ENCODE assay signal across 10 mouse cellular contexts in the genomic region with DNA sequence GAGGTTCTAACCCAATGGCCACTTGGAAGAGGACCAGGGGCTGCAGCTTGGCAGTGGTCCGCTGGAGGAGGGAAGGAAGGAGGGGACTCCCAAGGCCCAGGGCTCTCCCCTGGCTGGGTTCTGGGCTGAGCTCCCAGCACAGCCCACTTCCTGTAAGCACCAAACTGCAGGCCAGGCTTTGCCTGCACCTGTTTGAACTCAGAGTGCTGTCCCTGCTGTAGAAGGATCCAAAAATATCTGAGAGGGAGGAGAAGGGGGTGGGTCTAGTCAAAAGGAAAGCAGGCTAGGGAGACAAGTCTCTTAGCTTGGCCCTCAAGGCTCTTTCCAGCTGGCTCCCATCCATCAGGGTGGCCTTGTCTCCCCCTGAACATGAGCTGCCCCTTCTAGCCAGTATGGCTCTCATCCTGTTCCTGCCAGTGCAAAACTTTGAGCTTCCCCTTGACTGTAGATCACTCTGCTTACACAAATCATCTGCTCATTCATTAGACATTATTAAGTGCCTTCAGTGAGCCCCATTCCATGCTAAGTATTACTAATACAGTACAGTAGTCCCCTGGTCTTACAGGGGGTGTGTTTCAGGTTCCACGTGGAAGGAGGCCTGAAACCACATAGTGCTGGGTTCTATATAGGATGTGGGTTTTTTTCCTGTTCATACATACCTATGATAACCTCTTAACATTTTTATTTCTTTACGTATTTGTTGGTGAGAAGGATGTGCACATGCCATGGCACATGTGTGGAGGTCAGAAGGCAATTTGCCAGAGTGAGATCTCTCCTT. TPM values are rescaled to one million over a fixed set of nuclear protein-coding genes. Genes with fewer than 3 reads are reported as not detected.
A peak's percentile ranks its signal among the peaks of the same experiment; 100 is the strongest.
DNase-seq lines count a peak whose midpoint lies in the region; ATAC-seq and TF ChIP-seq lines count a peak whose summit lies in the region.
"Had no signal": no experiment of that assay in that cellular context is flagged by ENCODE, and none has a peak within 500 bp of the region (broad histone marks: within the 10 kb centered on the region; RNA-seq: fewer than 3 reads in every experiment).

No protein-coding gene starts in this region.

- no peaks in the 10 kb centered on the region for H3K27me3 ChIP-seq in hindbrain, embryonic 15.5 days
- no peaks in the 10 kb centered on the region for H3K27me3 ChIP-seq in hindbrain, embryonic 13.5 days
- H3K27me3 ChIP-seq in heart, embryonic 10.5 days (ENCODE audit: insufficient read depth, poor library complexity, severe bottlenecking), result no peaks in the 10 kb centered on the region
- H3K27me3 ChIP-seq in myocyte (ENCODE audit: control insufficient read depth, insufficient read depth, insufficient read length), result no peaks in the 10 kb centered on the region
- H3K27me3 ChIP-seq in forebrain, embryonic 12.5 days, result no peaks in the 10 kb centered on the region

- H3ac ChIP-seq in myocyte (ENCODE audit: control insufficient read depth, insufficient read length), result no peak overlapping the region

- H3K36me3 ChIP-seq in hindbrain, embryonic 15.5 days, result no peaks in the 10 kb centered on the region
- no peaks in the 10 kb centered on the region for H3K36me3 ChIP-seq in hindbrain, embryonic 13.5 days
- peaks cover 11% of the 10 kb centered on the region; the same call in 1 of the 2 replicates for H3K36me3 ChIP-seq in heart, embryonic 10.5 days
- peaks cover under 1% of the 10 kb centered on the region for H3K36me3 ChIP-seq in myocyte (ENCODE audit: control insufficient read depth, insufficient read depth)
- no peaks in the 10 kb centered on the region for H3K36me3 ChIP-seq in forebrain, embryonic 12.5 days (replicated peaks)
- H3K36me3 ChIP-seq: G1E had no signal

- H3K79me2 ChIP-seq in myocyte (ENCODE audit: control insufficient read depth, insufficient read depth), result peaks cover 77% of the 10 kb centered on the region

- H3K4me3 ChIP-seq in hindbrain, embryonic 15.5 days, result no peak overlapping the region
- no peak overlapping the region for H3K4me3 ChIP-seq in hindbrain, embryonic 13.5 days
- H3K4me3 ChIP-seq in heart, embryonic 10.5 days, result no peak overlapping the region
- H3K4me3 ChIP-seq in myocyte, result no peak overlapping the region
- H3K4me3 ChIP-seq in forebrain, embryonic 12.5 days (replicated peaks), result no peak overlapping the region
- H3K4me3 ChIP-seq: erythroblast, embryonic 14.5 days had no signal

- H3K27ac ChIP-seq in hindbrain, embryonic 15.5 days (replicated peaks), result no peak overlapping the region
- no peak overlapping the region for H3K27ac ChIP-seq in hindbrain, embryonic 13.5 days
- peak overlapping the region; percentile 90 for H3K27ac ChIP-seq in heart, embryonic 10.5 days
- H3K27ac ChIP-seq in forebrain, embryonic 12.5 days, result no peak overlapping the region

- TF ChIP-seq POLR2A in myocyte (IDR thresholded peaks at IDR 0.05; ENCODE audit: insufficient read length, low read depth), result no peak

- peak; percentile 80 for DNase-seq in adrenal gland, postnatal 14 days
- no peak for DNase-seq in heart, embryonic 10.5 days (ENCODE audit: low spot score)
- peak; percentile 63 for DNase-seq in kidney, postnatal 10 days
- peak; percentile 42 for DNase-seq in thymus, postnatal 4 days

- no peak overlapping the region for H3K4me2 ChIP-seq in hindbrain, embryonic 15.5 days
- H3K4me2 ChIP-seq in hindbrain, embryonic 13.5 days, result no peak overlapping the region
- peak overlapping the region; percentile 48 for H3K4me2 ChIP-seq in myocyte (ENCODE audit: low read depth)
- no peak overlapping the region for H3K4me2 ChIP-seq in forebrain, embryonic 12.5 days

- H3K4me1 ChIP-seq in hindbrain, embryonic 15.5 days (replicated peaks), result no peaks in the 10 kb centered on the region
- no peaks in the 10 kb centered on the region for H3K4me1 ChIP-seq in hindbrain, embryonic 13.5 days (replicated peaks)
- peaks cover 53% of the 10 kb centered on the region for H3K4me1 ChIP-seq in heart, embryonic 10.5 days
- no peaks in the 10 kb centered on the region for H3K4me1 ChIP-seq in forebrain, embryonic 12.5 days

- H3K9ac ChIP-seq in hindbrain, embryonic 15.5 days, result no peak overlapping the region
- H3K9ac ChIP-seq in hindbrain, embryonic 13.5 days, result no peak overlapping the region
- H3K9ac ChIP-seq in forebrain, embryonic 12.5 days, result no peak overlapping the region

- WGBS in hindbrain, embryonic 15.5 days, result 83% methylated on average over 3 of the region's 3 CpGs
- WGBS in hindbrain, embryonic 13.5 days, result 91% methylated on average over 3 of the region's 3 CpGs
- WGBS in heart, embryonic 10.5 days, result 71% methylated on average over 3 of the region's 3 CpGs
- 90% methylated on average over 3 of the region's 3 CpGs for WGBS in forebrain, embryonic 12.5 days

- no peaks in the 10 kb centered on the region for H3K9me3 ChIP-seq in hindbrain, embryonic 15.5 days
- no peaks in the 10 kb centered on the region for H3K9me3 ChIP-seq in hindbrain, embryonic 13.5 days
- H3K9me3 ChIP-seq in heart, embryonic 10.5 days, result no peaks in the 10 kb centered on the region
- no peaks in the 10 kb centered on the region for H3K9me3 ChIP-seq in forebrain, embryonic 12.5 days
- H3K9me3 ChIP-seq: G1E had no signal

- 0 out of 2 replicates have a peak, but pooled peaks have one; percentile 19 for ATAC-seq in hindbrain, embryonic 15.5 days (ENCODE audit: low FRiP score, low read depth)
- no peak for ATAC-seq in hindbrain, embryonic 13.5 days (ENCODE audit: low FRiP score)
- no peak for ATAC-seq in forebrain, embryonic 12.5 days (ENCODE audit: low FRiP score)

TF ChIP-seq in myocyte, 11 proteins besides CTCF, POLR2A, EP300 and RAD21:
- TF ChIP-seq SRF (IDR thresholded peaks at IDR 0.05; ENCODE audit: control insufficient read depth, insufficient read length, low read depth) (peak; percentile 11), TCF3 (IDR thresholded peaks at IDR 0.05; ENCODE audit: insufficient read length, low read depth) (no peak), POLR2AphosphoS2 (IDR thresholded peaks at IDR 0.05; ENCODE audit: insufficient read length, low read depth) (peak; percentile 30), TCF12 (IDR thresholded peaks at IDR 0.05; ENCODE audit: insufficient read depth, poor library complexity, severe bottlenecking) (peak; percentile 35), MYOG (IDR thresholded peaks at IDR 0.05; ENCODE audit: control insufficient read depth in 1 of 3, insufficient read depth in 1 of 3, insufficient read length in 2 of 3, low read depth in 2 of 3) (peak in 2 of 3 experiments; percentile 61 to 85), MYOD1 (IDR thresholded peaks at IDR 0.05; ENCODE audit: control insufficient read depth in 1 of 3, insufficient read length in 2 of 3, low read depth in 2 of 3) (peak; percentile 46 to 91 (median 74))

RNA-seq across cellular contexts. Expression of a gene that starts 28.8 kb away (rescaled TPM):
- 21.4 and 22.9 TPM in 2 replicates for polyA plus RNA-seq in hindbrain, embryonic 15.5 days (2015; fragmentation: Nextera tagmentation; extraction: Ambion mirVana)
- 24.6 and 27.0 TPM in 2 replicates for polyA plus RNA-seq in hindbrain, embryonic 13.5 days (2015; fragmentation: Nextera tagmentation; extraction: Ambion mirVana)
- total RNA-seq in adrenal gland, postnatal 14 days (2021), result 11.5 and 16.2 TPM in 2 replicates
- 87.3 and 201 TPM in 2 replicates for polyA plus RNA-seq in heart, embryonic 10.5 days (2016; fragmentation: Nextera tagmentation; extraction: Ambion mirVana)
- 381 TPM for polyA plus RNA-seq in myocyte (2012; fragmentation: generic; extraction: Trizol)
- polyA plus RNA-seq in forebrain, embryonic 12.5 days (2016; fragmentation: Nextera tagmentation; extraction: Ambion mirVana), result 27.6 and 30.7 TPM in 2 replicates
- polyA plus RNA-seq: erythroblast, embryonic 14.5 days had no signal

RNA-seq across cellular contexts. Expression of a gene that starts 46.8 kb away (rescaled TPM):
- 7.2 and 8.2 TPM in 2 replicates for polyA plus RNA-seq in hindbrain, embryonic 15.5 days (2015; fragmentation: Nextera tagmentation; extraction: Ambion mirVana)
- polyA plus RNA-seq in hindbrain, embryonic 13.5 days (2015; fragmentation: Nextera tagmentation; extraction: Ambion mirVana), result 9.6 and 10.0 TPM in 2 replicates
- total RNA-seq in adrenal gland, postnatal 14 days (2021), result 5.7 and 9.2 TPM in 2 replicates
- polyA plus RNA-seq in heart, embryonic 10.5 days (2016; fragmentation: Nextera tagmentation; extraction: Ambion mirVana), result 9.5 and 17.5 TPM in 2 replicates
- polyA plus RNA-seq in myocyte (2012; fragmentation: generic; extraction: Trizol), result 4.0 TPM
- polyA plus RNA-seq in forebrain, embryonic 12.5 days (2016; fragmentation: Nextera tagmentation; extraction: Ambion mirVana), result 20.9 and 22.6 TPM in 2 replicates
